Mouse (Mus musculus): ENCODE data around the gene Timm8b. TPM values are rescaled to one million over a fixed set of nuclear protein-coding genes. Genes with fewer than 3 reads are reported as not detected.

Gene Timm8b
- total and polyA plus RNA-seq, 2 experiments from 2014 or later = 131 to 442 TPM

- TF ChIP-seq CTCF (IDR thresholded peaks at IDR 0.05; ENCODE audit: low read depth) = no peak
- Histone ChIP-seq H3K36me3 (ENCODE audit: insufficient read depth, low read length) (peaks cover 75% of the 10 kb centered on the region), H3K27ac (no peak overlapping the region), H3K4me1 (ENCODE audit: insufficient read depth, low read length) (no peaks in the 10 kb centered on the region), H3K4me2 (ENCODE audit: low read depth, low read length) (no peak overlapping the region), H3K9ac (replicated peaks; ENCODE audit: low read length) (no peak overlapping the region), H3K4me3 (ENCODE audit: low read length) (no peak overlapping the region), H3K9me3 (ENCODE audit: low read length) (no peaks in the 10 kb centered on the region), H3K27me3 (ENCODE audit: insufficient read depth, low read length) (no peaks in the 10 kb centered on the region)
- 83% methylated on average over 10 of the region's 10 CpGs for WGBS
- ATAC-seq = no peak
- DNase-seq (ENCODE audit: low spot score) = no peak
Measured at GRCm38 (mm10) chr9:50646826-50647370, 43.2 kb downstream of the Timm8b start.

GRCm38 (mm10) chr9:50650503-50650902 lies 46.8 kb downstream of the Timm8b start:
- H3K9ac ChIP-seq (replicated peaks; ENCODE audit: low read length) = no peak overlapping the region
- no peak for TF ChIP-seq CTCF (IDR thresholded peaks at IDR 0.05; ENCODE audit: low read depth)
- 95% methylated on average over 10 of the region's 10 CpGs for WGBS
- H3K9me3 ChIP-seq (ENCODE audit: low read length) = no peaks in the 10 kb centered on the region
- no peak overlapping the region for H3K4me3 ChIP-seq (ENCODE audit: low read length)
- peaks cover 64% of the 10 kb centered on the region for H3K36me3 ChIP-seq (ENCODE audit: insufficient read depth, low read length)
- H3K27ac ChIP-seq = no peak overlapping the region
- ATAC-seq = no peak
- no peaks in the 10 kb centered on the region for H3K27me3 ChIP-seq (ENCODE audit: insufficient read depth, low read length)
- no peaks in the 10 kb centered on the region for H3K4me1 ChIP-seq (ENCODE audit: insufficient read depth, low read length)
- H3K4me2 ChIP-seq (ENCODE audit: low read depth, low read length) = no peak overlapping the region
- DNase-seq (ENCODE audit: low spot score) = no peak

Other genes starting within 250 kb of the Timm8b start
- gene Plet1, start 109.4 kb upstream of the Timm8b start, total RNA-seq (2014; rRNA removed) = 0.37 TPM in 1 of 2 replicates, not detected in the other
- gene Plet1, start 109.4 kb upstream of the Timm8b start, polyA plus RNA-seq (2015; fragmentation: Nextera tagmentation; extraction: Ambion mirVana) = 0.86 and 1.0 TPM in 2 replicates
- 65.7 and 86.8 TPM in 2 replicates for gene Pts, start 75.2 kb upstream of the Timm8b start, total RNA-seq (2014; rRNA removed)
- 114 and 115 TPM in 2 replicates for gene Pts, start 75.2 kb upstream of the Timm8b start, polyA plus RNA-seq (2015; fragmentation: Nextera tagmentation; extraction: Ambion mirVana)
- gene Il18, start 49.1 kb upstream of the Timm8b start, total RNA-seq (2014; rRNA removed) = 17.2 and 21.7 TPM in 2 replicates
- gene Il18, start 49.1 kb upstream of the Timm8b start, polyA plus RNA-seq (2015; fragmentation: Nextera tagmentation; extraction: Ambion mirVana) = 38.0 and 39.5 TPM in 2 replicates
- gene Bco2, start 48.7 kb upstream of the Timm8b start, total RNA-seq (2014; rRNA removed) = 0.21 and 0.72 TPM in 2 replicates
- 0.48 and 0.64 TPM in 2 replicates for gene Bco2, start 48.7 kb upstream of the Timm8b start, polyA plus RNA-seq (2015; fragmentation: Nextera tagmentation; extraction: Ambion mirVana)
- gene Tex12, start 42.6 kb upstream of the Timm8b start, total RNA-seq (2014; rRNA removed) = not detected in 2 replicates
- 0.21 and 0.34 TPM in 2 replicates for gene Tex12, start 42.6 kb upstream of the Timm8b start, polyA plus RNA-seq (2015; fragmentation: Nextera tagmentation; extraction: Ambion mirVana)
- gene Sdhd, start 98 bp upstream of the Timm8b start, total RNA-seq (2014; rRNA removed) = 217 and 251 TPM in 2 replicates
- 355 and 363 TPM in 2 replicates for gene Sdhd, start 98 bp upstream of the Timm8b start, polyA plus RNA-seq (2015; fragmentation: Nextera tagmentation; extraction: Ambion mirVana)
- gene Pih1d2, start 13.4 kb downstream of the Timm8b start, total RNA-seq (2014; rRNA removed) = 1.2 and 2.6 TPM in 2 replicates
- 5.5 and 7.7 TPM in 2 replicates for gene Pih1d2, start 13.4 kb downstream of the Timm8b start, polyA plus RNA-seq (2015; fragmentation: Nextera tagmentation; extraction: Ambion mirVana)
- 10.7 and 15.0 TPM in 2 replicates for gene Nkapd1, start 13.6 kb downstream of the Timm8b start, total RNA-seq (2014; rRNA removed)
- gene Nkapd1, start 13.6 kb downstream of the Timm8b start, polyA plus RNA-seq (2015; fragmentation: Nextera tagmentation; extraction: Ambion mirVana) = 20.2 and 21.2 TPM in 2 replicates
- 72.2 and 77.4 TPM in 2 replicates for gene Dlat, start 55.9 kb downstream of the Timm8b start, total RNA-seq (2014; rRNA removed)
- gene Dlat, start 55.9 kb downstream of the Timm8b start, polyA plus RNA-seq (2015; fragmentation: Nextera tagmentation; extraction: Ambion mirVana) = 65.1 and 69.2 TPM in 2 replicates
- gene Dixdc1, start 135.6 kb downstream of the Timm8b start, total RNA-seq (2014; rRNA removed) = 40.3 and 50.7 TPM in 2 replicates
- gene Dixdc1, start 135.6 kb downstream of the Timm8b start, polyA plus RNA-seq (2015; fragmentation: Nextera tagmentation; extraction: Ambion mirVana) = 24.4 and 26.0 TPM in 2 replicates
- 0.79 and 2.4 TPM in 2 replicates for gene 2310030G06Rik, start 142.6 kb downstream of the Timm8b start, total RNA-seq (2014; rRNA removed)
- 2.7 and 3.0 TPM in 2 replicates for gene 2310030G06Rik, start 142.6 kb downstream of the Timm8b start, polyA plus RNA-seq (2015; fragmentation: Nextera tagmentation; extraction: Ambion mirVana)
- gene Cryab, start 147.4 kb downstream of the Timm8b start, total RNA-seq (2014; rRNA removed) = 8.7 and 9.1 TPM in 2 replicates
- gene Cryab, start 147.4 kb downstream of the Timm8b start, polyA plus RNA-seq (2015; fragmentation: Nextera tagmentation; extraction: Ambion mirVana) = 31.2 and 31.4 TPM in 2 replicates
- gene Hspb2, start 148.4 kb downstream of the Timm8b start, total RNA-seq (2014; rRNA removed) = 5.4 TPM in 1 of 2 replicates, not detected in the other
- 2.2 and 2.9 TPM in 2 replicates for gene Hspb2, start 148.4 kb downstream of the Timm8b start, polyA plus RNA-seq (2015; fragmentation: Nextera tagmentation; extraction: Ambion mirVana)
- 8.9 and 11.7 TPM in 2 replicates for gene Fdxacb1, start 164.3 kb downstream of the Timm8b start, total RNA-seq (2014; rRNA removed)
- gene Fdxacb1, start 164.3 kb downstream of the Timm8b start, polyA plus RNA-seq (2015; fragmentation: Nextera tagmentation; extraction: Ambion mirVana) = 9.6 and 12.0 TPM in 2 replicates
- gene Alg9, start 171.1 kb downstream of the Timm8b start, total RNA-seq (2014; rRNA removed) = 92.7 and 94.0 TPM in 2 replicates
- gene Alg9, start 171.1 kb downstream of the Timm8b start, polyA plus RNA-seq (2015; fragmentation: Nextera tagmentation; extraction: Ambion mirVana) = 46.4 and 49.9 TPM in 2 replicates
- 39.1 and 42.3 TPM in 2 replicates for gene 1110032A03Rik, start 171.6 kb downstream of the Timm8b start, total RNA-seq (2014; rRNA removed)
- 66.2 and 75.0 TPM in 2 replicates for gene 1110032A03Rik, start 171.6 kb downstream of the Timm8b start, polyA plus RNA-seq (2015; fragmentation: Nextera tagmentation; extraction: Ambion mirVana)
- 18.8 and 23.5 TPM in 2 replicates for gene Ppp2r1b, start 241.4 kb downstream of the Timm8b start, total RNA-seq (2014; rRNA removed)
- gene Ppp2r1b, start 241.4 kb downstream of the Timm8b start, polyA plus RNA-seq (2015; fragmentation: Nextera tagmentation; extraction: Ambion mirVana) = 31.4 and 32.8 TPM in 2 replicates